Mouse (Mus musculus) thymus, adult 18-20 months (tissue): ENCODE measurements around the gene Wars2.

Experiments used
- DNase-seq, 2 experiments: peaks; one replicate each; pipeline ENCODE4 v3.0.0; 2022; ENCODE audit warnings: mixed read lengths in 2 of 2

Gene Wars2

DNA sequence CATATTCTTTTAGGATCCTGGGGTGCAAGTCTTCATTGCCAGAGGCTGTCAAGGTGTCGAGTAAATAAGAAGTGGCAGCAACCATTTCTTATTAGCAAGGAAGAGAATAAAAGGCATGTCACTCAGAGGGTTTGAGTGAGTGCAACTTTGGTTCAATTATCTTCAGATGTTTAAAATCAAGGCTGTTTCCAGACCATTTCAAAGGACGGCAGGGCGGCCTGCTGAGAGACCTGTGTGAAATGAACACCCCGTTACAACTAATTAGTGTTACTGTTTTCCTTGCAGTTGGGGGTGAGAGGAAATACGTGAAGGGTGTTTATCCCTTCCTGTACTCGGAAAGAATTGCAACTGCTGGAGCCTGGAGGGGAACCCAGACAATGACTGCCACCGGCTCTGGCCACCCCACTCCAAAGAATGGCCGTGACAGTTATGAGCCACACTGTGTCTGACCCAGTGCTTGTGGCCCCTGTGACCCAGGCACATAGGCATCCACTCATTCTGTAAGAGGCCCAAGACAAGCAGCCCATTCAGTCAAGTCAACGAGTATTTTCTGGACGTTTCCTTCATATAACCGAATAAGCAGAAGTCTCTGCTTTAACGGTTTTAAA lies 137.2 kb downstream of the Wars2 start:
- DNase-seq = no peak

DNA sequence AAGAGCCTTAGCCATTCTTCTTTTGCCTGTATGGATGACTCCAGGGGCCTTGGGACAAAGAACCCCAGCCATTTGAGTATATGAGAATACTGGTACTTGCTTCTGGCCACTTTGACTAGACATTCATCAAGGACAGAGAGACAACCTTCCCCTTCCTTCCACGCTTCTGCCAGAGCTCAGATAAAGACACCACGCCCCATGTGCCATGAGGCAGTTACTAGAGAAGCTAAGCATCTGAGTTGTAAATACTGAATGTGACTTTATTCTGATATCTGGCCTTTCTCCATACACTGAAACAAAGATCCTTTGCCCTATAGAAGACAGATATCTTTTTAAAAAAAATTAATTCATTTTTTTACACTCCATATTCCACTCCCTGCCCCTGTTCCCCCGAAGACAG lies 138.8 kb downstream of the Wars2 start:
- DNase-seq = no peak

GRCm38 (mm10) chr3:99281453-99281852 lies 140.6 kb downstream of the Wars2 start:
- no peak for DNase-seq

DNA sequence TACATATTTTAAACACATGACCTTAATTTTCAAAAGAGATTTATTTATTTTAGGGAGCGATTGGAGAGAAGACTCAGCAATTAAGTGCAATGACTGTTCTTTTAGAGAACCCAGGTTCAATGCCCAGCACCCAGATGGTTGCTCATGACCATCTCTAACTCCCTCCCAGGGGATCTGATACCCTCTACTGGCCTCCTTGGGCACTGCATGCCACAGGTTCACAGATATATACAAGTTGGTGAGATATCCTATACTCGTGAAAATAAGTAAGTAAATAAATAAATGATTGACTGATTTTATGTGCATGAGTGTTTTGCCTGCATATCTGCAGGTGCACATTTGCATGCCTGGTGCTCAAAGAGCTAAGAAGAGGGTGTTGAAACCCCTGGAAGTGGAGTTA lies 147.4 kb downstream of the Wars2 start:
- DNase-seq = no peak
